Mouse (Mus musculus) lung, postnatal 0 days (tissue): ENCODE results near the gene Thap4.

ENCODE experiments used
- CTCF ChIP-seq: IDR thresholded peaks from 2 replicates; pipeline ENCODE4 v1.5.1; 2016; ENCODE audit warnings: antibody characterized with exemption, mild to moderate bottlenecking
- EP300 ChIP-seq: IDR thresholded peaks from 2 replicates; pipeline ENCODE4 v1.6.1; 2016; ENCODE audit warnings: antibody characterized with exemption, mild to moderate bottlenecking, control low read depth

- TF ChIP-seq CTCF = no peak
- TF ChIP-seq EP300 = no peak
Observed at GRCm38 (mm10) chr1:93657025-93657360, 97.7 kb downstream of the Thap4 start.
